Mouse (Mus musculus): ENCODE measurements around the gene Sema4f.

- TF ChIP-seq CTCF (IDR thresholded peaks at IDR 0.05; ENCODE audit: low read depth, low read length) (no peak), POLR2A (IDR thresholded peaks at IDR 0.05; ENCODE audit: extremely low read depth, insufficient read depth, low read length) (no peak)
Observed at GRCm38 (mm10) chr6:82879463-82880089, 60.0 kb downstream of the Sema4f start.

All from liver, adult 2 months (tissue).